Mouse (Mus musculus): Measurements from ENCODE around the gene Arhgef39. TPM values are rescaled to one million over a fixed set of nuclear protein-coding genes. Genes with fewer than 3 reads are reported as not detected.

Gene Arhgef39
- 1 to 10 TPM; 1.5 to 2.7 TPM for total RNA-seq (2023)

GRCm38 (mm10) chr4:43499407-43500333, at the start of gene Arhgef39:
Gene Arhgef39, minus strand, starts transcription at chr4:43499695.

GRCm38 (mm10) chr4:43506536-43507185, 7.2 kb upstream of the Arhgef39 start, which contains the start of gene Car9:
Gene Car9, plus strand, starts transcription at chr4:43506966.

DNA sequence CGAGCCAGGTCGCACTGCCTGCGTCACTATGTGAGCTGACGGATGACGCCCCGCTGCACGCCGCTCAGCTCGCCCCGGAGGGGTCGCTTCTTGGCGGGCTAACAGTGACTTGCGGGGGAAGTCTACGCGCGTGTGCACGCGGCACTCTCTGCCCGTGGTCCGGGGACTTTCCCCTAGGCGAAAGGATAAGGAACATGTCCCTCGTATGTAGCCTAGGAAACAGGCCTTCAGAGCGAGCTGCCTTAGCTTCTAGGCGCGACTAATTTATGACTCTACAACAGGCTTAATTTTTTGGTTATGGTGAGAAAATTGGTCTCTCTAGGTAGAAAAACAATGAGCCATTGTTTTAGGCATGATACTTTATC, 6.7 kb downstream of the Arhgef39 start, which contains the start of gene Ccdc107:
Ccdc107 (plus strand) TSS at position 80 of the 365 bp plus-strand sequence.

GRCm38 (mm10) chr4:43483535-43484091, 15.9 kb downstream of the Arhgef39 start, which contains the start of gene Sit1:
Gene Sit1, minus strand, starts transcription at chr4:43483734.

DNA sequence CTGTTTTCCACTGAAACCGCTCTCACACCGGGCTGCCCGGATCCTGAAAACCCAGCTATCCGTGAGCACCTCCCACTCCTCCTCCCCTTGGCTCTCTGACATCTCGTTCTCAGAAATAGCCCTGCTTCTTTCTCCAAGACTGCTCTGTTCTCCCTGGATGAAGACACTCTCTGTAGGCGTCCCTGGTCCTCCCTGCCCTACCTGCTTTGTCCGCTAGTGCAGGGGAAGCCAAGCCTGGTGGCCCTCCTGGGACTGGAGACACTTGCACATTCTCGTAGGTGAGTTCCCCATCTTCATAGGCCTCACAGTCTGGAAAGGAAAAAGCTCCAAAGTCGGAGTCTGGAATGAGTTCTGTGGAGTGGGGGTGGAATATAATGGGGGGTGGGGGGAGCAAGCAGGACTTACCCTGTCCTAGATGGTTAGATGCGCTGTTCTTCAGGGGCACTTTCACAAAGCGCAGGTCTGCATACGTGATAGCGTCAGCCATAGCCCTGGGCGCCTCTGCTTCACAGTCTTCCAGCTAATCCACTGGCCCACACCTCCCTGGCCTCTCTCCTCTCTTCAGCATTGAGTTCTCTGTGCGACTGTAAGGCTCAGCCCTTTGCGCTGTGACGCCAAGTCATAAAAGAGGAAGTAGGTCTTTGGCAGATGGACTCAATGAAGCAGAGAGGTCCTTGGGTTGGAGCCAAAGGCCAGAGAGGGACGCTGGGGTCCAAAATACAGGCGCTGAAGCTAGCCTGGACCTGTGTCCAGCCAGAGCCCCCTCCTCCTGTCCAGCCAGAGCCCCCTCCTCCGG, 45.3 kb downstream of the Arhgef39 start, which contains the start of gene Cd72:
Cd72 (minus strand) TSS at position 588 of the 796 bp plus-strand sequence.

Other genes with a start within 250 kb of the Arhgef39 start
- gene Atp8b5, start 232.5 kb downstream of the Arhgef39 start, total RNA-seq (2023) = not detected
- not detected for gene Rusc2, start 117.7 kb downstream of the Arhgef39 start, total RNA-seq (2023)
- not detected for gene Fam166b, start 70.6 kb downstream of the Arhgef39 start, total RNA-seq (2023)
- gene Tesk1, start 57.8 kb downstream of the Arhgef39 start, total RNA-seq (2023) = 10 to 100 TPM; 71.2 to 74.1 TPM
- 100 to 1,000 TPM; 512 to 548 TPM for gene Cd72, start 45.1 kb downstream of the Arhgef39 start, total RNA-seq (2023)
- 10 to 100 TPM; 10.3 to 18.2 TPM for gene Sit1, start 16.0 kb downstream of the Arhgef39 start, total RNA-seq (2023)
- 10 to 100 TPM; 27.5 to 31.2 TPM for gene Ccdc107, start 6.8 kb downstream of the Arhgef39 start, total RNA-seq (2023)
- under 1 TPM; 0.32 to 0.86 TPM for gene Car9, start 7.3 kb upstream of the Arhgef39 start, total RNA-seq (2023)
- gene Tpm2, start 24.1 kb upstream of the Arhgef39 start, total RNA-seq (2023) = not detected
- 10 to 100 TPM; 68.9 to 74.4 TPM for gene Creb3, start 62.6 kb upstream of the Arhgef39 start, total RNA-seq (2023)
- gene Tln1, start 63.0 kb upstream of the Arhgef39 start, total RNA-seq (2023) = 100 to 1,000 TPM; 274 to 317 TPM
- gene Rgp1, start 79.0 kb upstream of the Arhgef39 start, total RNA-seq (2023) = 10 to 100 TPM; 55.0 to 64.4 TPM
- gene Gba2, start 79.2 kb upstream of the Arhgef39 start, total RNA-seq (2023) = 10 to 100 TPM; 43.2 to 50.3 TPM
- not detected for gene Msmp, start 84.8 kb upstream of the Arhgef39 start, total RNA-seq (2023)
- gene Npr2, start 132.2 kb upstream of the Arhgef39 start, total RNA-seq (2023) = 1 to 10 TPM; 1.4 to 4.2 TPM
- under 1 TPM in 1 of 2 experiments, not detected in 1; 0.52 TPM for gene Spag8, start 153.9 kb upstream of the Arhgef39 start, total RNA-seq (2023)
- gene Hint2, start 156.8 kb upstream of the Arhgef39 start, total RNA-seq (2023) = 10 to 100 TPM; 21.1 to 23.2 TPM
- 1 to 10 TPM; 3.4 to 5.9 TPM for gene Tmem8b, start 169.3 kb upstream of the Arhgef39 start, total RNA-seq (2023)
- gene Fam221b, start 169.4 kb upstream of the Arhgef39 start, total RNA-seq (2023) = under 1 TPM in 1 of 2 experiments, not detected in 1; 0.15 TPM
- not detected for gene Olfr70, start 201.1 kb upstream of the Arhgef39 start, total RNA-seq (2023)
- not detected for gene Olfr71, start 210.6 kb upstream of the Arhgef39 start, total RNA-seq (2023)
- gene Hrct1, start 227.5 kb upstream of the Arhgef39 start, total RNA-seq (2023) = not detected
- gene Spaar, start 230.3 kb upstream of the Arhgef39 start, total RNA-seq (2023) = not detected

All from B cell, adult 67 days (primary cell).